Mouse (Mus musculus) small intestine, adult 2 months (tissue): Measurements from ENCODE around the gene Fam216b.

Source experiments
- CTCF ChIP-seq: fragments of 200-500 bp; IDR thresholded peaks from 2 replicates; pipeline ENCODE4 v1.5.1; 2012; ENCODE audit warnings: low read depth, mild to moderate bottlenecking, control low read depth, inconsistent platforms, low read length, moderate library complexity, mixed read lengths; ENCODE audit not compliant: insufficient replicate concordance, insufficient read length; ENCODE audit errors: extremely low read depth
- POLR2A ChIP-seq: fragments of 200-500 bp; IDR thresholded peaks from 2 replicates; pipeline ENCODE4 v1.6.1; 2012; ENCODE audit warnings: low read depth, mild to moderate bottlenecking, control low read depth, inconsistent platforms, low read length, moderate library complexity

DNA sequence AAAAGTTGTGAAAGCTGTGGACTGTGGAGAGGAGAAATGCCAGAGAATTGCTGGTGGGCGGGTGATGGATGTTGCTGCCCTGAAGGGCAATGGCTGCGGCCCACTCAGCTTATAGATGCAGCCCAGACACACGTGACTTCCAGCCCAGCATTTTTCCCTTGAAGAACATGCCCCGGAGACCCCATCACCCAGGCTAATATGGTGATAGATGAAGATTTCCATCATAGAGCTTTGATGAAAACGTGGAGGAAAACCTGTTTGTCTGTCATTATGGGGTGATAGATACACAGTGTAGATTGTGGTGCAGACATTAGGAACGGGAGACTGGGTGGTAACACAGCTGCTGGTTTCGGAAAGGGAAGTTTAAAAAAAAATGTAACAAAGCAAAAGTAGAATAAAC is 31.4 kb downstream of the Fam216b start:
- TF ChIP-seq POLR2A: no peak
- no peak for TF ChIP-seq CTCF
